Mouse (Mus musculus) liver, postnatal 0 days (tissue): ENCODE results near the gene Gm10491. TPM values are rescaled to one million over a fixed set of nuclear protein-coding genes. Genes with fewer than 3 reads are reported as not detected.

Source experiments
- ATAC-seq: fragments of 200-750 bp; cut with Nextera tagmentation; 2 replicates; pipeline ENCODE4 v1.8.0; 2017; ENCODE audit warnings: mild to moderate bottlenecking, moderate library complexity
- DNase-seq: peaks from one replicate; pipeline ENCODE4 v3.0.0-alpha.2; 2016
- H3K27ac ChIP-seq: fragments of 300-500 bp; sonication (generic); 2 replicates; pipeline ENCODE4 v1.5.1; 2014; ENCODE audit warnings: antibody characterized with exemption, moderate library complexity, mild to moderate bottlenecking, low read depth
- H3K27me3 ChIP-seq: fragments of 300-500 bp; sonication (generic); 2 replicates; pipeline ENCODE4 v1.6.1; 2014; ENCODE audit warnings: low read length, control low read depth, mixed read lengths; ENCODE audit not compliant: insufficient read depth
- H3K36me3 ChIP-seq: fragments of 300-500 bp; sonication (generic); replicated peaks from 2 replicates; pipeline ENCODE4 v1.6.1; 2014; ENCODE audit warnings: mild to moderate bottlenecking, control low read depth, low read length, moderate library complexity, mixed read lengths; ENCODE audit not compliant: insufficient read depth
- H3K4me1 ChIP-seq: fragments of 300-500 bp; sonication (generic); 2 replicates; pipeline ENCODE4 v1.6.1; 2014; ENCODE audit warnings: antibody characterized with exemption, mild to moderate bottlenecking, control low read depth; ENCODE audit not compliant: insufficient read depth
- H3K4me2 ChIP-seq: fragments of 300-500 bp; sonication (generic); 2 replicates; pipeline ENCODE4 v1.6.1; 2014; ENCODE audit warnings: low read depth, mild to moderate bottlenecking, low read length, moderate library complexity, mixed read lengths
- H3K4me3 ChIP-seq: fragments of 300-500 bp; sonication (generic); 2 replicates; pipeline ENCODE4 v1.5.1; 2014; ENCODE audit warnings: low read depth, low read length
- H3K9ac ChIP-seq: fragments of 300-500 bp; sonication (generic); replicated peaks from 2 replicates; pipeline ENCODE4 v1.6.1; 2014; ENCODE audit warnings: mild to moderate bottlenecking, moderate library complexity
- H3K9me3 ChIP-seq: fragments of 300-500 bp; sonication (generic); 2 replicates; pipeline ENCODE4 v1.6.1; 2016; ENCODE audit warnings: mild to moderate bottlenecking, control low read depth, low read length, mixed read lengths
- CTCF ChIP-seq: sonication (generic); IDR thresholded peaks from 2 replicates; pipeline ENCODE4 v1.5.1; 2016; ENCODE audit warnings: antibody characterized with exemption, low read depth
- EP300 ChIP-seq: IDR thresholded peaks from 2 replicates; pipeline ENCODE4 v1.6.1; 2016; ENCODE audit warnings: antibody characterized with exemption, low read depth, mild to moderate bottlenecking
- WGBS: fragments of 180-500 bp; shearing (Covaris S2); extraction: QIAGEN DNeasy Blood & Tissue Kit; methylation state at CpG from one replicate; pipeline ENCODE4 v1.1.7; 2014; ENCODE audit not compliant: insufficient replicate concordance; 5-methylcytosine and 5-hydroxymethylcytosine counted together
- polyA plus RNA-seq: library from polyadenylated mRNA; unstranded; fragments of >200 nt; fragmentation: Nextera tagmentation; extraction: Ambion mirVana; gene quantifications from 2 replicates; pipeline ENCODE4 v1.2.1, GENCODE M21; 2015

Gene Gm10491
- polyA plus RNA-seq, 1 experiment from 2014 or later, result not detected

DNA sequence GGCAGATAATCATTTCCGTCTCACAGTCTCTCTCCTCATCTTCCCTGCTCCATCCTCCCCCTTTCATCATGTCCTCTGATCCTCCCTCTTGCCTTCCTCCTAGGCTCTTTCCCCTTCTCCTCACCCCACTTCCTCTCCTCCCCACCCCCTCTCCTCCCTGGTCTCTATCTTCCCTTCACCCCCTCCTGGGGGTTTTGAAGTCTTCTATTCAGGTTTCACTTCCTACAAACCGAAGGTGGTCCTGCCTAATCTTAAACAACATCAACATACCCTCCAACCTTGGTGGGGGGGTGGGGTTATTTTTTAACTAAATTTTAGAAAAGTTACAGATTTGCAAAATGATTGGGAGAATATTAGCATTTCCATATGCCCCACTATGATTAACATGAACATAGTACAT is 39.1 kb downstream of the Gm10491 start:
- WGBS, result 54% methylated on average over 2 of the region's 2 CpGs
- TF ChIP-seq CTCF, result no peak
- no peak for TF ChIP-seq EP300
- 0 out of 2 replicates have a peak, but pooled peaks cover 5% of the 10 kb centered on the region for H3K4me1 ChIP-seq
- H3K9me3 ChIP-seq, result no peaks in the 10 kb centered on the region
- H3K36me3 ChIP-seq, result peaks cover 37% of the 10 kb centered on the region
- H3K27ac ChIP-seq, result no peak overlapping the region
- no peak overlapping the region for H3K9ac ChIP-seq
- no peak for ATAC-seq
- H3K4me2 ChIP-seq, result no peak overlapping the region
- H3K4me3 ChIP-seq, result no peak overlapping the region
- no peaks in the 10 kb centered on the region for H3K27me3 ChIP-seq
- DNase-seq, result no peak

DNA sequence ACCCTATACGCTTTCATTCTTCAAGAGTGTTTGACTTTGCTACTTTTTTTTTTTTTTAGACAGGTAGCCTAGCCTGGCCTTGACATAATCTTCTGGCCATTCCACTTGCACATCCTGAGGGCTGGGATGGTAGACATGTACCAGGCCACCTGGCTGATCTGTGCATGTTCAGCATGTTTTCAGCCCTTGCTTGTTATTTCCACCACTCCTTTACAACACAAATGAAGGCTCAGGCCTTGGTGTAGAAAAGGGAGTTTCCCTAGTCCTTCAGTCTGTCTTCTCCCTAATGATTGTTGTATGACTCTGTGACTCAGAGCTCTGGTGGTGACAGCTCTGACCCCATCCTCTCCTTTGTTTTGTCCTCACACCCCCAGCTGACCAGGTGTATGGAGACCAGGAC is 40.5 kb downstream of the Gm10491 start:
- Histone ChIP-seq H3K36me3 (peaks cover 24% of the 10 kb centered on the region), H3K27ac (no peak overlapping the region), H3K4me3 (no peak overlapping the region), H3K4me1 (0 out of 2 replicates have a peak, but pooled peaks cover 5% of the 10 kb centered on the region), H3K9me3 (no peaks in the 10 kb centered on the region), H3K27me3 (no peaks in the 10 kb centered on the region), H3K4me2 (no peak overlapping the region), H3K9ac (no peak overlapping the region)
- ATAC-seq (no peak), DNase-seq (no peak)
- 94% methylated on average over 1 of the region's 1 CpGs for WGBS
- TF ChIP-seq CTCF, result no peak
- no peak for TF ChIP-seq EP300

DNA sequence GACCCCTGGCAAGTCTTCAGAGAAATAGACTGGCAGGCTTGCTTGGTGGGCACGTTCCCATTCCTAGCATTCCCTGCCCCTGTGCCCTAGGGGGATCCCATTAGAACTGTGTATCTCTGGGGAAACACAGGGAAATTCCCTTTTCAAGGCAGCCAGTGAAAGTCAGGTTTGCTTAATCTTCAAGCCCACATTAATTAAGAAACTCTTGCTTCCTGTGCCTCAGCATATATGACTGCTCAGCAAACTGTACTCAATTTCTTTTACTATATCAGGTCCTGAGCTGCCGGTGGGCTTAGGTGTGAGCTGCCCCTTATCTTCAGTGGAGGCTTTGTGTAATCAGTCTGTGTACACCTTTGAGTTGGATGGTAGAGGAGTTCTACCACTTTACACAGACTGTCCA is 41.8 kb downstream of the Gm10491 start:
- no peak overlapping the region for H3K9ac ChIP-seq
- WGBS, result 22% methylated on average over 2 of the region's 2 CpGs
- ATAC-seq (no peak), DNase-seq (no peak)
- H3K9me3 ChIP-seq, result no peaks in the 10 kb centered on the region
- no peak for TF ChIP-seq CTCF
- TF ChIP-seq EP300, result no peak
- 0 out of 2 replicates have a peak overlapping the region, but pooled peaks have one; percentile 2 for H3K27ac ChIP-seq
- H3K4me2 ChIP-seq, result no peak overlapping the region
- H3K4me1 ChIP-seq, result 0 out of 2 replicates have a peak, but pooled peaks cover 5% of the 10 kb centered on the region
- no peaks in the 10 kb centered on the region for H3K27me3 ChIP-seq
- no peak overlapping the region for H3K4me3 ChIP-seq
- H3K36me3 ChIP-seq, result peaks cover 14% of the 10 kb centered on the region; the same call in 1 of the 2 replicates

DNA sequence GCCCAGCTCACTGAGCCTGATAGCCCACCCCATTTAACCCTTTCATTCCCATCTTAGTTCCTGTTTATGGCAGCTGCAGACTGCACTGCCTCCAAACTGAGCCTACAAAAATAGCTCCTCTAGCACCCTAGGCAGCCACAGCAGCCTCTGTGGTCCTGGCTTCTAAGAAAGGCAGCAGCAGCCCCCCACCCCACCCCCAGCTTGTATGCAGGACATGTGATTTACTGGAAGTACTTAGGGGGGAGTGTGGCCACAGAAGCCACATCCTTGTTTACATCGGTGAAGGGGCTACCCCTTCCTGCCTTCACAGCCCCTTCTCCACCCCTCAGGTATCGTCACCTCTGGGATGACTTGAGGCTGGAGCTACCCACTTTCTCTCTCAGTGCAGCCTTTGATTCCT is 42.3 kb downstream of the Gm10491 start:
- WGBS, result 49% methylated on average over 2 of the region's 2 CpGs
- H3K27ac ChIP-seq, result no peak overlapping the region
- peaks cover 14% of the 10 kb centered on the region; the same call in 1 of the 2 replicates for H3K36me3 ChIP-seq
- H3K4me1 ChIP-seq, result 0 out of 2 replicates have a peak, but pooled peaks cover 5% of the 10 kb centered on the region
- no peak overlapping the region for H3K4me3 ChIP-seq
- H3K27me3 ChIP-seq, result no peaks in the 10 kb centered on the region
- no peak overlapping the region for H3K4me2 ChIP-seq
- H3K9ac ChIP-seq, result no peak overlapping the region
- ATAC-seq, result no peak
- no peak for DNase-seq
- TF ChIP-seq CTCF, result no peak
- no peak for TF ChIP-seq EP300
- no peaks in the 10 kb centered on the region for H3K9me3 ChIP-seq

DNA sequence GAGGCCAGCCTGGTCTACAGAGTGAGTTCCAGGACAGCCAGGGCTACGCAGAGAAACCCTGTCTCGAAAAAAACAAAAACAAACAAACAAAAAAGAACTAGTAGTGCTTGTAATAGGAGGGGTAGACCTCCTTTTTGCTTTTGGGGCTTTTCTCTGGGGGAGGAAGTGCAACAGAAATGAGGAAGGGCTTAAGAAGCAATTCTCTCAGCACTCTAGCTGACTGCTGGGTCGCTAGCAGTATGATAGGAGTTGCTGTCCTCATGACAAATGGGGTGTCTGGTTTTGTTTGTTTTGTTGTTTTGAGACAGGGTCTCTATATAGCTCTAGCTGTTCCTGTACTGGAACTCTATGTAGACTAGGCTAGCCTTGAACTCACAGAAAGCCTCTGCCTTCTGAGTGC is 43.1 kb downstream of the Gm10491 start:
- Histone ChIP-seq H3K27me3 (no peaks in the 10 kb centered on the region), H3K9ac (no peak overlapping the region), H3K27ac (no peak overlapping the region), H3K4me2 (no peak overlapping the region), H3K4me3 (no peak overlapping the region), H3K9me3 (no peaks in the 10 kb centered on the region), H3K36me3 (peaks cover 12% of the 10 kb centered on the region), H3K4me1 (peaks cover 5% of the 10 kb centered on the region; the same call in 1 of the 2 replicates)
- TF ChIP-seq CTCF (no peak), EP300 (no peak)
- no peak for ATAC-seq
- no peak for DNase-seq
- 53% methylated on average over 3 of the region's 3 CpGs for WGBS

DNA sequence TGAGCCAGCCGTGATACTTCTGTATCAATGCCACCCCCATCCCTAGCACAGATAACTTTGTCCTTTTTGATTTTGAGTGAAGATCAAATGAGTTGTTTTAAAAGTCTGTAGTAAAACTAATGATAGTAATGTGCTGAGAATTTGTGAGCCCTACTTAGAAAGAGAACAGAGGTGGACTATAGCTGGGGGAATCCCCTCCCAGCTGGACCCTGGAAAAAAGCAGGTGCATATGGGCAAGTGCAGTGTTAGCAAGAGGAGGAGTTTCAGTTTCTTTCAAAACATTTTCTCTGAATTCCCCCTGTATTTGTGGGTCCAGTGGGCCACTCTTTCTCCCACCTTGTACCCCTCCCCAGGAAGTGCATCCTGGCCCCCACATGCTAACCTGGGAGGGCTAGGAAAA is 44.5 kb downstream of the Gm10491 start:
- 74% methylated on average over 1 of the region's 1 CpGs for WGBS
- H3K9me3 ChIP-seq, result no peaks in the 10 kb centered on the region
- no peak overlapping the region for H3K9ac ChIP-seq
- H3K27ac ChIP-seq, result no peak overlapping the region
- DNase-seq, result no peak
- no peak overlapping the region for H3K4me3 ChIP-seq
- H3K27me3 ChIP-seq, result no peaks in the 10 kb centered on the region
- no peak for ATAC-seq
- peaks cover 5% of the 10 kb centered on the region; the same call in 1 of the 2 replicates for H3K4me1 ChIP-seq
- TF ChIP-seq CTCF, result no peak
- no peak overlapping the region for H3K4me2 ChIP-seq
- H3K36me3 ChIP-seq, result peaks cover 12% of the 10 kb centered on the region

DNA sequence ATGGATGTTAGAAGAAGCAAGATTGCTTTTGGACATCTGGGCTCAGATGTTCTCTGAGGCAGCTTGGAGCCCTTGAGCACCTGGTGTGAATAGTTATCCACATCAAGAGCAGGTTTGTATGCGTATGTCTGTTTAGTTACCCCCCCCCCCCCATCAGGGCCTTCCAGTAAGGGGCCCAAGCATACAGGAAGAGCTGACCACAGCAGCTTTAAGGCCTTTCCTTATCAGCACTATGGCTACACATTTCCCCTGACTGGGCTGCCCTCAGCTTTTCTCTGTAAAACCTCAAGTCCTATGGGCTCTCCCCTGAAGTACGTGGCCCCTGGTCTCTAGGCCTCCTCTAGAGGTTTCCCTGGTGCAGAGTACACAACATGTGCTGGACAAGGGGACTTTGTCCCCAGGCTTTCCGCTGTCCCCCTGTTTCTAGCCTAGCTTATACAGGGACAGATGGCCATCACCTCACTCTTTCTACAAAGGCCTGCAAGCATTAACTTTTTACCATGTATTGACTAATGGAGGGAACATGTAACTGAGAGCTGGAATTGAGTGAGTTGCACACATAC is 48.4 kb downstream of the Gm10491 start:
- Histone ChIP-seq H3K4me2 (no peak overlapping the region), H3K36me3 (peaks cover 11% of the 10 kb centered on the region), H3K4me1 (no peaks in the 10 kb centered on the region; the same call in 1 of the 2 replicates), H3K9me3 (no peaks in the 10 kb centered on the region), H3K27ac (peak overlapping the region; percentile 26; the same call in 1 of the 2 replicates), H3K27me3 (no peaks in the 10 kb centered on the region), H3K9ac (no peak overlapping the region), H3K4me3 (no peak overlapping the region)
- DNase-seq, result no peak
- ATAC-seq, result peak; percentile 75
- TF ChIP-seq EP300, result no peak
- no peak for TF ChIP-seq CTCF
- 40% methylated on average over 3 of the region's 3 CpGs for WGBS

Other genes starting within 250 kb of the Gm10491 start
- gene Plp2, start 236.4 kb downstream of the Gm10491 start, polyA plus RNA-seq, result 25.7 TPM in 2 replicates
- gene Magix, start 226.6 kb downstream of the Gm10491 start, polyA plus RNA-seq, result 2.4 TPM in 2 replicates
- gene Gpkow, start 210.7 kb downstream of the Gm10491 start, polyA plus RNA-seq, result 8.0 and 9.3 TPM in 2 replicates
- gene Wdr45, start 193.5 kb downstream of the Gm10491 start, polyA plus RNA-seq, result 17.4 and 18.5 TPM in 2 replicates
- not detected in 2 replicates for gene Gm45208, start 185.6 kb downstream of the Gm10491 start, polyA plus RNA-seq
- gene Praf2, start 179.4 kb downstream of the Gm10491 start, polyA plus RNA-seq, result 1.9 and 2.1 TPM in 2 replicates
- gene Ccdc120, start 156.9 kb downstream of the Gm10491 start, polyA plus RNA-seq, result 2.0 and 3.4 TPM in 2 replicates
- gene Tfe3, start 145.3 kb downstream of the Gm10491 start, polyA plus RNA-seq, result 9.6 and 10.3 TPM in 2 replicates
- gene Gripap1, start 118.1 kb downstream of the Gm10491 start, polyA plus RNA-seq, result 15.4 and 16.4 TPM in 2 replicates
- 0.09 and 0.15 TPM in 2 replicates for gene Kcnd1, start 85.5 kb downstream of the Gm10491 start, polyA plus RNA-seq
- 22.2 and 25.0 TPM in 2 replicates for gene Otud5, start 66.5 kb downstream of the Gm10491 start, polyA plus RNA-seq
- 3.0 and 3.3 TPM in 2 replicates for gene Pim2, start 29.6 kb downstream of the Gm10491 start, polyA plus RNA-seq
- gene Slc35a2, start 23.8 kb downstream of the Gm10491 start, polyA plus RNA-seq, result 7.1 and 9.0 TPM in 2 replicates
- gene Pqbp1, start 8.6 kb downstream of the Gm10491 start, polyA plus RNA-seq, result 39.2 and 41.9 TPM in 2 replicates
- gene Timm17b, start 8.5 kb downstream of the Gm10491 start, polyA plus RNA-seq, result 117 TPM in 2 replicates
- gene Gm10490, start 1.7 kb upstream of the Gm10491 start, polyA plus RNA-seq, result not detected in 2 replicates
- gene Pcsk1n, start 12.0 kb upstream of the Gm10491 start, polyA plus RNA-seq, result 0.06 TPM in 1 of 2 replicates, not detected in the other
- gene Eras, start 20.8 kb upstream of the Gm10491 start, polyA plus RNA-seq, result not detected in 2 replicates
- 10.3 and 11.8 TPM in 2 replicates for gene Hdac6, start 40.1 kb upstream of the Gm10491 start, polyA plus RNA-seq
- gene Gata1, start 70.2 kb upstream of the Gm10491 start, polyA plus RNA-seq, result 39.8 and 43.2 TPM in 2 replicates
- 2.6 and 4.3 TPM in 2 replicates for gene Glod5, start 110.7 kb upstream of the Gm10491 start, polyA plus RNA-seq
- gene Suv39h1, start 166.9 kb upstream of the Gm10491 start, polyA plus RNA-seq, result 13.9 and 15.8 TPM in 2 replicates
- gene Was, start 182.7 kb upstream of the Gm10491 start, polyA plus RNA-seq, result 2.4 and 2.9 TPM in 2 replicates
- 4.6 and 5.6 TPM in 2 replicates for gene Wdr13, start 225.1 kb upstream of the Gm10491 start, polyA plus RNA-seq
- 413 and 415 TPM in 2 replicates for gene Rbm3, start 238.0 kb upstream of the Gm10491 start, polyA plus RNA-seq